Mouse (Mus musculus) hematopoietic stem cell, adult 5-6 weeks (primary cell): ENCODE results near the gene Atp8a1. TPM values are rescaled to one million over a fixed set of nuclear protein-coding genes. Genes with fewer than 3 reads are reported as not detected.

Experiments used
- ATAC-seq, 2 experiments: fragments of 125-278 bp in 1 of 2; replicated peaks in 1 of 2; 2 replicates each; pipeline ENCODE4 v1.8.0; 2016 to 2017; ENCODE audit warnings: inconsistent platforms in 2 of 2, mild to moderate bottlenecking in 2 of 2, moderate number of reproducible peaks in 2 of 2, low read depth in 1 of 2, moderate TSS enrichment in 1 of 2; ENCODE audit not compliant: low FRiP score in 2 of 2, poor library complexity in 2 of 2, severe bottlenecking in 2 of 2, insufficient read depth in 1 of 2, low TSS enrichment in 1 of 2
- total RNA-seq: library from RNA; stranded (forward); fragments of 172-1452, 232-1000 nt; gene quantifications from 2 replicates; pipeline ENCODE4 v1.2.3, GENCODE M21; 2017

The Atp8a1 gene
- total RNA-seq, 1 experiment from 2014 or later = 68.4 TPM

DNA sequence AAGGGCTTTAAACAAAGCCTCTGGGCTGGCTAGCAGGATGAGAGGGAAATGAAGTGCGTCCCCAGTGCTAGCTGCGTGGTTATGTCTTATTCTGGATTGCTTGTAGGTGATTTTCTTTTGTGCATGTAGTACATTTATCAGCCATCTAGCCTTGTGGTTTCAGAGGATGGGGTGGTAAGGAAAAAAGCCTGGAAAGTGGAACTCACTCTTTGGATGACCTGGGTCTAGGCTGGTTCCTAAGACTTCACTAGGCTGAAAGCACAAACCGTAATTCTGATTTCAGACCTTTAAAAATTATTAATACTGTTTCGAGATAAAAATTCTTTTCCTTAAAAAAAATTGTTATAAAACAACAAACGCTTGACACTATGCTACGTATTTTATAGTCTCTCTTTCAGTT, 217.4 kb downstream of the Atp8a1 start:
- ATAC-seq = no peak

DNA sequence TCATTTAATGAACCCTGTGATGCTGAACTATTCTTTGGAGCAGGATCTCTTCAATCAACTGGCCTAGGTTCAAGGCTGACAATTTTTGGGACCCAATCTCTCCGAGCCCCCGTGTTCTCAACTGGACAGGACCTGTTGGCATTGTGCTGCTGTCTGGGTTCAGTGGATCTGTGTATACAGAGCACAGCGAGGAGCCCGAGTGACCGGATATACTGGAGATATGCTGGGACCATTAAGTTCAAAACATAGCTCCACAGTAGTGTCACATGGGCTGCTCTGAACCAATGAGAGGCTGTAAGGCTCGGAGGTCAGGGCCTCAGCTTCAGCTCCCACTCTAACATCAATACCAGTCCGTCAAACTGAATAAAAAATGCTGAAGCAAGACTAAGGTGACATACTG, 217.8 kb downstream of the Atp8a1 start:
- ATAC-seq = no peak

DNA sequence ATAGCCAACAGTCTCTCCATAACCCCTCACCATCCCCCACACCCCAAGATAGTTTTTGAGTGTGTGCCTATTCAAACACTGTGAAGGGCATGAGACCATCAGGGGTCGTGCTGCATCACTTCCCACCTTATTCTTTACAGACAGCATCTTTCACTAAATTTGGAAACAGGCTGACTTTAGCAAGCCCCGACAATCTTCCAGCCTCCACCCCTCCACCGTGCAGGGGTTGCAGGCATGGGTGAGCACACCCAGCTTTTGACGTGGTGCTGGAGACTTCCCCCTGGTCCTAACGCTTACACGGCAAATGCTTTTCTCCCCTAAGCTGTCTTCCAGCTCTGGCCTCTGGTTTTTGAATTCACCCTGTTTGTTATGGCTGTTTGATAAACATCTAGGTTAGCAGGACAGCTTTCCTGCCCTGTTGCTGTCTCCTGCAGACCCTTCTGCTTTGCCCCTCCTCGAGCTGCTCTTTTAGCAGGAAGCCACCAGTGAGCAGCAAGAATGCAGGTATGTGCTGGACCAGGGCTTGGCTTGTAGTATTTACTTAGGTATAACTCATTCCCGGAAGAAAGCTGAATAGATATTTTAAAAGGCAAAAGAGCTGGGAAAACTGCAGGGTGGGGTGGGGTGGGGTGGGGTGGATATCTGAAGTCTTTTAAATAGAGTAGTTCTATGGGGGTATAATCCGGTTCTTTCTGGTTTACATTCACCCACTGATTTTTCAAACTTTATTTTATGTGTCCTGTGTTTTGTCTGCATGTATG, 218.9 kb downstream of the Atp8a1 start:
- ATAC-seq = no peak

DNA sequence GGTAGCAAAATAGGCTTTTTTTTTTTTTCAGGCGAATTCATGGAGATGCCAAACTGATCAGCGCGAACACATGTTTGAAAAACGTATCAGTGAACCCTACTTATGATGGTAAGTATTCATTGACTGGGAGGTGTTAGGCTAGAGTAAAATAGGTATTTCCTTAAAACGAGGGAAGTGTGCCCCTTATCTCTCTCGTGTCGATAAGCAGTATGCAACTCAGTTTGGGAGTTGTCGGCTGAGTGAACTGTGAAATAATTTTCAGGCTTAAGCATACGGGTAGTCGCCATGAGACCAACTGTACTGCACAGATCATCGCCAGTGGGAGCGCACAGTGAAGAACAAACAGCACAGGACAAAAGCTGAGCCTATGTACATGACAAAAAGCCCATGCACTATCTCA, 226.0 kb downstream of the Atp8a1 start:
- ATAC-seq = no peak

DNA sequence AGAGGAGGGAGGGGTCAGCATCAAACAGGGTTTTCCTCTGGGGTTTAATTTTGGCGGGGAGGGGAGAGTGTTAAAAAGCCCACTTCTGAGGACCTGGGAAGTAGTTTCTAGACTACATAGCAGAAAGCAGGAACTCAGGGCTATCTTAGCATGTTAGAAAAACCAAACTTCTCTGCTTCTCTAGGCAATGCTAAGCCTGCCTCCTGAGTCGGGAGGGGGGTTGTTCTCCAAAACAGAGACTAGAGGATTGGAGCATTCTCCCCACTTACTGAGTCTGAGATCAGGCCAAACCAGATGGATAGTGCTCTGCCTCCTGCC, 237.8 kb downstream of the Atp8a1 start:
- no peak for ATAC-seq

DNA sequence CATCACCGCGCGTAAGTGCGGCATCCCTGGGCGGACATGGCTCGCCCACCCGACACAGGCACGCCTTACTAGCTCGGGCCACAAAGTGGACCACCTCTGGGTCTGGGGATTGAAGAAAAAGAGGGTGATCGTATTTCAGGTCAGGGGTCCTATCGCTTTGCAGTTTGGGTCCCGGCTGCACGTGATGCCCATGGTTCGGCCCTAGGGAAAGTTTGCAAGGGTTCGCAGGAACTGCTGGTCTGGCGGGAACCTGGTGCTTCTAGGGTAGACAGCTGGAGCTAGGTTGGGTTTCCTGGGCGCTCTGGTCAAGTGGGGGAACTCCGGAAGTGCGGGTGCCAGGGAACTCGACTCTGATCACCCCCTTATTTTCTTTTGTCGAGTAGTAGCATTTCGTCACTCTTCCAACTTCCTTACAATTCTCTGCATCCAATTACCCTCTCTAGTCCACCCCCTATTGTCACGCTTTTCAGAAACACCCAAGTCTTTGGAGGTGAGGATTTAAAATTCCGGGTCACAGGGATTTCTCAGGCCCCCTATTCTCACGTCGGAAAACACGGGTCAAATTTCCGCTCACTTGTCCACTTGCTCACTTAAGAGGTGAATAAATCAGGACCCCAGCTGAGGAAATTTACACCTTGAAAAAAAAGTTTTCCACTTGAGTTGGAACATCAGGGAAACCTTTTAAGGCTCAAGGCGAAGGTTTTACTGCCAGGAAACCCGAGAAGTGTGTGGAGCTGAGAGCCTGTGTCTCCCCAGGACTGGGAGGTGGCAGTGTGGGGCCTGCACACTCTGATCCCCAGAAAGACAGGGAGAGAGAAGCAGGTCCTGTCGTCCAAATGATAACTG, 238.3 kb downstream of the Atp8a1 start:
- ATAC-seq = no peak

DNA sequence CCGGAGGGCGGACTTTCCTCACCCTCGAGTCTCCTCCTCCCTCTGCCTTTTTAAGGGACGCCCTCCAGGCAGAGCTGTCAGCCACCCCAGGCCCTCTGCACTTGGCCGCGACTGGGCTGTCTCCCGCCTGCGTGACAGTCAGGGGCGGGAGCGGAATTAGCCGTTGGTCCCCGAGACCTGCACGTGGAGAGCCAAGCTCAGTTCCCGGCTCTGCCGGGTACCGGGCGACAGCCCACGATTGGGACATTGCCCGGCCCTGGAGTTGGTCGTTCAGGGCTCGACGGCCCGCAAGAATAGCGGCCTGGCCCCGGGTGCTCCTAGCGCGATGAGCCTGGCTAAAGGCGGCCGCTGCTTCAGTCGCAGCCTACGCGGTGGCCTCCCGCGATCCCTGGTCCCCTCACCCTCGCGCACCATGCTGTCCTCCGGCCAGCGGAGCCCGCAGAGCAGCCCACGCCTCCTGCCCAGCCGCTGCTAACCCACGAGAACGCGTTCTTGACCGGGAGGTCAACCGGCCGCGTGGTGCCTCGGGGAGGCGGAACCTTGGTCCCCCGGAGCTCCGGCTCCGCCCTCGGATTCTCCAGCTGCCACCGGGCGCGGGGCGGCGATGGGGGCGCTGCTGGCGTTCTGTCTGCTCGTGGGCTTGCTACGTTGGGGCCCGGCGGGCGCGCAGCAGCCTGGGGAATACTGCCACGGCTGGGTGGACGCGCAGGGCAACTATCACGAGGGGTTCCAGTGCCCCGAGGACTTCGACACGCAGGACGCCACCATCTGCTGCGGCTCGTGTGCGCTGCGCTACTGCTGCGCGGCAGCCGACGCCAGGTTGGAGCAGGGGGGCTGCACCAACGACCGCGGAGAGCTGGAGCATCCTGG, 239.2 kb downstream of the Atp8a1 start, which contains the start of gene Shisa3:
Gene Shisa3, plus strand, starts transcription at position 79 of the 870 bp plus-strand sequence.
- peak; percentile 42 to 46 for ATAC-seq

DNA sequence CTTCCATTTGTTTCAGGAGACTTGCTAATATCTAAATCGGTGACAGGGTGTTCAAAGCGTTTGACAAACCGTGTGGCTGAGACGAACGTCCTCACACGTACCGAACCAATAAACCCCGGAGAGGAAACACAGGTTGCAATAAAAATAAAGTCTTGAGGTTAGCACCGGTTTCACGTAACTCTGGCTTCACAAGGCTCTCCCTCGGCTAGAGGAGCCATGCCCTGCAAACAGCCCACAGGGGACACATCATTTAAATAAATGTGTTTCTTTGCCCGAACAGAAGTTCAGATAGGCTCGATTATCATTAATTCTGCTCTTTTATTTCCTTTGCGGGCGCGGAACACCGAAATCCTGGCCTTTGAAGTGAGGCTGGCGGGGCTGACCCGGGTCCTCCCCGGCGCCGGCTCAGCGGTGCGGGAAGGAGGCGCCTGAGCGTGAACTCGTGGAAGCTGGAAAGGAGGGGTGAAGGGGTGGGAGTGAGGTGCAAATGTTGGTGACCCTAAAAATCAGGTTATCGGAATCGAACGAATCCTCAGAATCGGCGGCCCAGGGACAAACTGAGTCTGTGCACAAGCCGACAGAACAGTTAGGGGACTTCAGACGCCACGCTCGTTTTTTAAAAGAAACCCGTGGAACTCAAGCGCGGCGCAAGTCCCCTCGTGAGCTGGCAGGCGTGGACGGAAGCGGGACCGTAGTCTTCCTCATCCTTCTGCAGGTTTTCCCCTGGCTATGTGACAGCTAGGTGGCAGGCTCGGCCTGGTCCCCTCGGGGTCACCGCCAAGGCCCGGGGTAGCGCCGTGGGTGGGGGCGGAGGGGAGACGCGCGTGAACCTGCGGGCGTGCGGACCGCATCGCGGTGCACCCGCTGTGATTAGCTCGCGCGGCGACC, 240.1 kb downstream of the Atp8a1 start:
- ATAC-seq = no peak; a peak in 1 of 4 replicates

DNA sequence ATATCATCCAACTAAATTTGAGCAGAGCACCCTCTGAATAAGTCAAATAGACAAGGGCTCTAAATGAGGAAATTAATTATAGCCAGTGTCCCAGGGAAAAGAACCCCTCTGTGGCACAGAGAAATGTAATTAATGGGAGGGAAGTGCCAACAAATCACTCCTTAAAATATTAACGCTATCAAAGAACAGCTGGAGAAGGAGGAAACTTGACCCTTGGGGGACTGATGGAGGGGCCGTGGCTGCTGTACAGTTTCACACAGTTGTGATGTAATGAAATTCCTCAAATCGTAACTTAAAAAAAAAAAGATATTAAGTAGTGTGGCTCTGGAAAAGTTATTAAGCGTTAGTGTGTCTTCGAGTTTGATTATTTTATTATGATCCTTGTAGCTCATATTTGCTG, 241.3 kb downstream of the Atp8a1 start:
- ATAC-seq = no peak

DNA sequence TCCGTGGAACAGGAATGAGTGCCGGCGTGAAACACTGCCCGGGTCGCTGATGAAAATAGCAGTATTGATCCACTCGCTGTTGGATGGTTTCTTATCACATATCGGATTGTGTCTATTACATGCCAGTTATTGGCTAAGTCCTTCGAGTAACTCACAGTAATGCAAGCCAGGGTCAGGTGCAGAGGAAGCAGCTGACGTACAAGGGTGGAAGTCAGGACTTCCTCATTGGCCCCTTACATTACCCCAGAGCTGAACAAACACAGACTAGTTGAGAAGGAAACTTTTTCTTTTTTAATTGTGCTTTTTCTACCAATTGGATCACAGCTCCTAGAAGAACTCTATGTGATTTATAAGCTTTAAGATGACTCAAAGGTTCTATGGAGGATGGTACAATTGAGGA, 247.3 kb downstream of the Atp8a1 start:
- ATAC-seq = peak; percentile 98 to 99

DNA sequence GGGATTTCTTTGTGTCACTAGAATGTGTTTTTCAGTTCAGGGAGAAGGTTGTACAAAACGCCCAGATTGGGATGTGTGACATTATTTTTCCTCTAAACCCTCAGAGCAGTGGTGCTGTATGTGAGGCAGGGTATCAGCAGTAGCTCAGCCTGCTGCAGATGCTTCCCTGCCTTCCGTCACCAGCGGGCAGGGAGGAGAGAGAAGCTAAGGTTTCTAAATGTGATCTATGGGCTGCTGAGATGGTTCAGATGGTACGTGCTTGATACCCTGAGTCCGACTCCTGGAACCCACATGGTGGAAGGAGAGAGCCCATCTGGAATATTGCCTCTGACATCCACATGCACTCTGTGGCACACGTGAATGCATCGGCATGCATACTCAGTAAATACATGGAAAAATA, 251.6 kb downstream of the Atp8a1 start:
- no peak for ATAC-seq

DNA sequence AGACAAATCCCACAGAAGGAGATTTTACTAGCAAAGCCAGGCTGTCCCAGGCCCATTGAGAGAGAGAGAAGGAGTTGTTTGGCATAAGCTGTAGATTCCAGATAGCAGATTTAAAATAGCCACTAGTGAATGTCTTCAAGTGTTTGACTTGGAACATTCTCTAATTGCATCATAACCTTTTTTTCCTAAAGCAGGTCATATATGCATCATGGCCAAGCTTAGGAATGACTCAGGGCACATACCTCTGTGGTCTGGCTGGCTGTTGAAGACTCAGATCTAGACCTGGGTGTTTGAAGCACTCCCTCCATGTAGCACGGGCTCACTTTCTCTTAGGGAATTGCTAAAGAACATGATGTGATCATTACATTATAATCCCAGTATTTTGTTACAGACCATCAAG, 252.2 kb downstream of the Atp8a1 start:
- no peak for ATAC-seq

DNA sequence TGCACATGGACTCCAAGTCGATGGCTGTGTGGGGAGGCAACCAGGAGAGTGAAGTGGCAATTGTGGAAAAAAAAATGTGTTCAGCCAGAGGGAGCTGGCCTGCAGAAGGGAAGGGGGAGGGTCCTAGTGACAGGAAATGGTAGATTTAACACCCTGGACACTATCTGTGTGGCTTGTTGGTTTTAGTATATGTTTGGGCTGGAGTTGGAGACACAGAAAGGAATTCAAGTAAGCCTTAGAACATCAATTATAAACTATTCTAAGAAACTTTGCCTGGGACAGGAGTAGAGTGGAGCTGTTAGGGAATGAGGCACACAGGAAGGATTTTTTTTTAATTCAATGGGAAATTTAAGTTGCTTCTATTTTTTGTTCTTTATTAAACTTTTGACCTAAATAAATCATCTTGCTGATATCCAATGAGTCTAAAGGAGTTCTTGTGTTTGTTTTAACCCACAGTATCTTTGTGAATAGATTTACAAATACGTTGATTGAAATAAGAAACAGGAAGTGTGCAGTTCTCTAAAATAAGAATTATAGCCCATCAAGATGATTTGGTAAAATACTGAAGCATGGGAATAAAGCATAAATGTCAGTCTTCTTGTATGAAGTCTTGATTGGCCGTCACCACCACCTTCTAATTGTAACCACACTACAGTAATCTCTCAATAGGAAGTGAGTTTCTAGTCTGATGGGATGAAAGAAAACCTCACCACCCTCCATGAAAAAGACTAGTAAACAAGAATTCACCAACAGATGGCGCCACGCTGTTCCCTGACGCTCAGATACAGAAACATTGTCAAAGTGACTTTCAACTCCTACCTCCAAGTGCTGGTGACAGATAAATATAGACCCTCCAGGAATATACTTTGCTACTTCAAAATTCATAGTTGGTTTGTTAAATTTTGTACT, 267.3 kb downstream of the Atp8a1 start:
- peak; percentile 42 to 46; a peak in 2 of 4 replicates for ATAC-seq

DNA sequence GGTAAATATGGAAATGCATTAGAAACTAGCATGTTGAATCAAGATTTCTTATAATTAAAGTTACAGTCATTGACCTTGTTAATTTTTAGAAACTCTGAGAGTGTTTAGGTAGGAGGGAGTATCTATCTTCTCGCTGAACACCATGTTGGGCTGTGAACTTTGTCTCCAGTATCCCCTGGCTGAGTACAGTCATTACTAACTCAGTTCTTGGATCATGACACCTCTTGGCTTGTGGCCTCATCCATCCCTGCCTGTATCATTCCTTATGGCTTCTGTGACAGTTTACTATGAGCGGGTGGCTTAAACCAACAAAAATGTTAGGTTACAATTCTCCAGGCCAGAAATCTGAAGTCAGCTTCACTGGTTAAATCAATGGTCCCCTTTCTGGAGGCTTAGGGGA, 271.5 kb downstream of the Atp8a1 start:
- no peak for ATAC-seq

DNA sequence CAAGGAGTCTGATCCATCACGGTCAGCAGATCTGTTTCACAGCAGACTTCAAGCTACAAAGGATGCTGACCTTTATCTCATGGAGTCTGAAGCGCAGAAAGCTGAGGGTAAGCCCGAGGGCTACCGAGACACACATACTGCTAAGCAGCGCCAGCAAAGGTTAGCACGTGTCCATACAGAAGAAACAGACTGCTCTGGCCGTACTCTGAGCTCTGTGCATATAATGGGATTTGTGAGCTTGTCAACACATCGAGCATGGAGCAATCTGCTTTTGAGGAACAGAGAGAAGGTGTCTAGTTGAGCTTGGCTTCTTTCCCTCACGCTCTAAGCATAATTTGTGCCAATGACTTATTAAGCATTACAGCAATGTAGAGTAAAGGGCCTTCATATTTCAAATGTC, 273.2 kb downstream of the Atp8a1 start:
- ATAC-seq = no peak

DNA sequence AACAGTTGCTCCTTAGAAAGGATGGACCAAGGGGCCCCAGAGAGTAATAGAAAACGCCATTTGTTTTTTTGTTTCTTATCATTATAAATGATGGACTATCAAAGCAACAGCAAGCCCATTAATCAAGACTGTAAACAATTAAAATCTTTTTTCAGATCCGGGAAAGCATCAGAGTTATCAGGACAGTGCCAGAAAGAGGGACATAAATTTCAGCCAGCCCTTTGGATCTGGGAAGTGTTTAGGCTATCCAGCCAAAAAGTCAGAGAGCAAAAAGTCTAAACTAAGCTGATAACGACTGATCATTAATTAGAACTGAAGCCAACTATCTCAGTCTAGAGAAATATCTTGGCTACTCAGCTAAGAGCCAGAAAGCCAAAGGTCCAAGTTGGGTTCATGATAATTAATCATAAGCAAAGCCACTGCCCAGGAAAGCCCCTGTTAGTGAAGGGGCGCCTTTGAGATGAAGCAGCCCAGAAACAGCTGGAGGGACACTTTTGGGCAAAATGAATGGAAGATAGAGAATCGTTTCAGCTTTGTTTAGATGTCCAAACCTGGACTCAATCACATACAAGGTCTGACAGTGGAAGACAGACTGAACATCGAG, 274.6 kb downstream of the Atp8a1 start:
- ATAC-seq = no peak
